Mouse (Mus musculus) adrenal gland, adult 8-10 months (tissue): Measurements from ENCODE around the gene Kcnk1. TPM values are rescaled to one million over a fixed set of nuclear protein-coding genes. Genes with fewer than 3 reads are reported as not detected.

Source experiments
- DNase-seq: peaks from one replicate; pipeline ENCODE4 v3.0.0; 2022
- total RNA-seq, 4 experiments: library from RNA; stranded (reverse); gene quantifications; 2 replicates each; pipeline ENCODE4 v1.2.4; 2022

Kcnk1 gene
- total RNA-seq, 4 experiments from 2014 or later, result 2.8 to 46.3 (median 18.4) TPM

GRCm38 (mm10) chr8:126058876-126059275, 63.9 kb downstream of the Kcnk1 start:
- DNase-seq, result no peak

DNA sequence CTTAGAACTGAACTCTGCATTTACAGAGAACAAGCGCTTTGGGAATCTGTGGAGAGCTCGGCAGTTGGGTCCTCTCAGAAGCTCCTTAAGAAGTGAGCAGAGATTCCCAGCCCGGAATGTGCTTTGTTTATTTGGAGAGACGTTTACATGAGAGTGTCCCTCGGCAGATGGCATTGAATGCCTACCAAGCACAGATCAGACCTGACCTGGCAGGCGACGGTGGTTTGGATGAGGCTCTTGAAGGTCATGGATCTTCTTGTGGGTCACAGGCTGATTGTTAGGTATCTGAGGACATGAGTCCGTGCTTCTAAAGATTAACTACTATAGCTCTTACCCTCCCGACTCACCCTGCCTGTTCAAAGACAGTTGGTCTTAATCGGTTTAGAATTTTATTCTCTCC, 67.9 kb downstream of the Kcnk1 start:
- no peak for DNase-seq

GRCm38 (mm10) chr8:126063832-126064409, 69.0 kb downstream of the Kcnk1 start:
- DNase-seq, result no peak

DNA sequence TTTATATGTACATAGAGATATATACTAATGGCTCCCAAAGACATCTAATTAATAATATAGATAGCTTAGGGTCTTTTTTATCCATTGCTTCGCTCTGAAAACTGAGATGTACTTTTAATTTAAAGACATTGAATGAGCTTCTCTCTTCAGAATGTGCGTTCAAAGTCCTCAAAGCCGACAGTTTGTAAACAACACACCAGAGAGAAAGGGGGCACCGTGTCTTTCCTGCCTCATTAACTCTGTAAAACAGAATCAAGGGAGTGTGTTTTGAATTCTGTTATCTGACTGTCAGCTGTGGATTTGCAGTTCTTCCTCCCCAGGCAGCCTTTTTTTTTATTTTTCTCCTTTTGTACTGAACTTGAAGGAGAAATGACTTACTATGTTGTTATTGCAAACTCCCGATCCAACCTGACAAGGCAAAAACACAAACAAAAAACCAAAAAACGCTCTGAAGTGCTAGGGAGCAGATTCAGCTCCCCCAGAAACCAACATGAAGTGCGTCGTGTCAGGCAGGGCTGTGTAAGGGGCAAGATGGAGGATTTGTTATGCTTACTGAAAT, 69.7 kb downstream of the Kcnk1 start:
- DNase-seq, result no peak

DNA sequence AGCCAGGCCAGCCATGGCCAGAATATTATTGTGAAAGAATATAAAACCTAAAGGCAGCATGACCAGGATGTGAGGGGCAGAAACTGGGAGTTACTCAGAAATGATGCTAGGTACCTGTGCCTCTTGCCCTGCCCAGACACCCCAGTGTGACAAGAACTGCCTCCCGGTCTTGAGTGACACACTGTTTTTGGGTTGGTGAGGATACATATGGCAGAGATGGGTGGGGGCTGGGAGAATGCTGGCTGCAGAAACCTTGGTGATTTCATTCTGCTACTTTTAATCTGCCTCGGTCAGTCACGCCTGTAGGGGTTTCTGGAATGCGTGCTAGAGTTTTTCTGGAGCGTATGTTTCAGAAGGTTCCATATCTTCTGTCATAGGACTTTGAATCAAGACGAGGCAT, 72.3 kb downstream of the Kcnk1 start:
- DNase-seq, result no peak

- DNase-seq, result no peak
Observed at GRCm38 (mm10) chr8:126068136-126068535, 73.2 kb downstream of the Kcnk1 start.

- DNase-seq, result no peak
Observed at GRCm38 (mm10) chr8:126072678-126073077, 77.7 kb downstream of the Kcnk1 start.

GRCm38 (mm10) chr8:126073141-126073740, 78.3 kb downstream of the Kcnk1 start:
- DNase-seq, result no peak

DNA sequence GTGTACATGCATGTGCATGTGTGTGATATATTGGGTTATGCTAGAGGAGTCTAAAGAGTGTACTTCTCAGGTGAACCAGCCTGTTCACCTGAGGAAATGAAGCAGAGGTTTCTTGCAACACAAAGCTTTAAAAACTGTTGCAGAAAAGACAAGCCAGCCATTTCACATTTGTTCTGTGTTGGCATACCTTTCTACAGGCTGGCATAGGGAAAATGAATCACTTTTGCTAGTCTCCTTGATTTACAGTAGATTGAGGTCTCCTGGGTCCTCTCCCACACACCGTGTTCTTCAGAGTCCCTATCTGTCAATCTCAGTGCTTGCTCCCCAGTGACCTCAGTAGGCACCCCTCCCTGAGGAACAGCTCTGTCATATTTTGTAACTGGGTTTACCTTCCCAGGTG, 79.1 kb downstream of the Kcnk1 start:
- DNase-seq, result no peak

- DNase-seq, result peak; percentile 28
Observed at GRCm38 (mm10) chr8:126075400-126075799, 80.4 kb downstream of the Kcnk1 start.

Other genes with a start within 250 kb of the Kcnk1 start
- under 1 TPM; 0.29 to 0.77 (median 0.63) TPM for gene Pcnx2, start 96.9 kb upstream of the Kcnk1 start, total RNA-seq
- 1 to 10 TPM; 1.5 to 2.9 (median 1.7) TPM for gene Map3k21, start 84.7 kb upstream of the Kcnk1 start, total RNA-seq